Mouse (Mus musculus) gastrocnemius, postnatal 36 days (tissue): ENCODE measurements around the gene Lsm14a. TPM values are rescaled to one million over a fixed set of nuclear protein-coding genes. Genes with fewer than 3 reads are reported as not detected.
A peak's percentile ranks its signal among the peaks of the same experiment; 100 is the strongest.

Source experiments
- DNase-seq, 2 experiments: peaks; one replicate each; pipeline ENCODE4 v3.0.0; 2022
- intact Hi-C: fragments of 180-260 bp; cut with DNase I; formaldehyde crosslinking; loops from one replicate; pipeline ENCODE4 v1.15.1; 2025
- total RNA-seq, 2 experiments: library from RNA; stranded (reverse); gene quantifications; 2 replicates each; pipeline ENCODE4 v1.2.3; 2021

Lsm14a gene
- total RNA-seq, 2 experiments from 2014 or later = 73.3 to 84.3 TPM

DNA sequence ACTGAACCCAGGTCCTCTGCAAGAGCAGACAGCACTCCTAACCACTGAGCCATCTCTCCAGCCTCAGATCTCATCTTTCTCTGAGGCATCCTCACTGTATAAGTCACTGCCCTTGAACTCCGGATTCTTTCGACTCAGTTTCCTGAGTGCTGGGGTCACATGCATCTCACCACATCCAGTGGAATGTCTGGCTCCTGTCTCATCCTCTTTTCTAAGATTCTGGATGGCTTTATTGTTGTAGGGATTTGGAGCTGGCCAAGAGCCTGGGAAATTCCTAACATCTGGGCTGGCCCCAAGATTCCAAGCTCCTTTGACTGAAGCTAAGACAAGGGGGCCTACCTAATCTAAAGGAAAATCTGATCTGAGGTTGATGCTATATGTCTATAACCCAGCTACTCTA lies 74.0 kb downstream of the Lsm14a start:
- intact Hi-C loops = no loop called here
- peak in 1 of 2 experiments; percentile 11 for DNase-seq

DNA sequence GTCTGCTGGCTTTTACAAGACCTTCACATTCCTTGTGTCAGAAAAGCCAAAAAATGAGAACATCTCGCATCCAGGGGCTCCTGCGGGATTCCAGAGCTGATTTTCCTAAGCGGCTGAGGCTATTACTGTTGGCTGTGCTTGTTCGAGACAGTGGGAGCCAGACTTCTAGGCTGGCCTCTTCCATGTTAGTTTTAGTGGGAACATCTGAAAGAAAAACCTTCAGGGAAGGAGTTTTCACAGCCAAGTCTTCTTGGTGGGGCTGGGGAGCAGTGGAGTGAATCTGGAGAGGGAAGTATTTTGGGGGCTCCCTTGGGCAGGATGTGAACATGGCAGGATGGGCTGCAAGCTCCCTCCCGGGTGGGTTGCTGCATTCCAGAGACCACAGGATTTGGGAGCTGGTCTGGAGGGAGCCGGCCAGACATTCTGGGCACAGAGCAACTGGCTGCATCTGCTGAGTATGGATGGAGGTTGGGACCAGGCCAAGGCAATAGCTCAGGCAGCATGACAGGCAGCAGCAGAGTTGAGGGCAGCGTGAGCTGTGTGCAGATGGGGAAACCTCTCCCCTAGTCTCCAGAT lies 75.1 kb downstream of the Lsm14a start:
- intact Hi-C loops = no loop called here
- DNase-seq = peak; percentile 62 to 69

DNA sequence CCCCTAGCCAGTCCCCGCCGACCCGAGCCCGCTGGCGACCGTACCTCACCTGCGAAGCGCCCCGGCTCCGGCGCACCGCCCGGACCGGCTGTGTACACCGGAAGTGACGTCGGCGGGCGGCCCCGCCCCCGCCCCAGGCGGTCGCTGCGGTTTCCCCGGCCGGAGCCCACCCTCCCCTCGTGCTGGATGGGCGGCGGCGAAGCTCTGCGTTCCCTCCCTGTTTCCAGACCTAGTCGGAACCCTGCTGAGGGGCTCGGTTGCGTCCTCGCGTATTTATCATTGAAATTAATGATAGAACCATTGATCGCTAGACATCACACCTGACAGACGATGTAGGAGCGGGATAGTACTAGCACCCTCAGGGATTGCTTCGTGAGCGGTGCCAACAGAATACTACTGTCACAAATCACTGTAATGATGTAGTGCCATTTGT lies 79.7 kb downstream of the Lsm14a start, which contains the start of gene 4931406P16Rik:
4931406P16Rik (minus strand) TSS at position 109 of the 433 bp plus-strand sequence.
- peak; percentile 80 to 84 for DNase-seq
- intact Hi-C loops = no loop called here

DNA sequence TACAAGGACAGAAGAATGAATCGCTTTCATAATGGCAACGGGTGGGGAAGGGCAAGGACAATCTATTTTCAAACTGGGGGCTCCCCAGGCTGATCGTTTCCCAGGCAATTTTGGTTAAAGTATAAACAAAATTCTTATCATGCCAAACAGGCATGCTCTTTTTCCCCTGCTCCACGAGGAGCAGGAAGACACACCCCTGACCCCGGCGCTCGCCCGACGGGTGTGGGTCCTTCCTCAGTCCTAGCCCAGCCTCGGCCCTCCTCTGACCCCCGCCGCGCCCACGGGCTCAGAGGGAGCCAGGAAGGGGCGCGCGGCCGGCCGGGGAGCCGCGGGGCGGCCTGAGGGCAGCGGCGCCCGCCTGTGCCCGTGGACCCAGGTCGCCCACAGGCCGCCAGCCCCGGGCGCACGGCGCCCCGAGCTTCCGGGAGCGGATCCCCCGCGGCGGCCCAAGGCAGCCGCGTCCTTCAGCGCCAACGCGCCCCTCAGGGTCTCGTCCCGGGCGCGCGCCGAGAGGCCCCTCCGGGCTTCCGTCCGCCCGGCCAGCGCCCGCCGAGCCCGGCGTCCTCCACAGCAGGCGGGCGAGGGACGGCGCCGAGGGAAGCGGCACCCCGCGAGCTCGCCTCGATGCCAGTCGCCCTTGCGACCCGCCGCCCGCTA lies 80.2 kb downstream of the Lsm14a start:
- peak; percentile 54 to 58 for DNase-seq
- intact Hi-C loops = no loop called here

DNA sequence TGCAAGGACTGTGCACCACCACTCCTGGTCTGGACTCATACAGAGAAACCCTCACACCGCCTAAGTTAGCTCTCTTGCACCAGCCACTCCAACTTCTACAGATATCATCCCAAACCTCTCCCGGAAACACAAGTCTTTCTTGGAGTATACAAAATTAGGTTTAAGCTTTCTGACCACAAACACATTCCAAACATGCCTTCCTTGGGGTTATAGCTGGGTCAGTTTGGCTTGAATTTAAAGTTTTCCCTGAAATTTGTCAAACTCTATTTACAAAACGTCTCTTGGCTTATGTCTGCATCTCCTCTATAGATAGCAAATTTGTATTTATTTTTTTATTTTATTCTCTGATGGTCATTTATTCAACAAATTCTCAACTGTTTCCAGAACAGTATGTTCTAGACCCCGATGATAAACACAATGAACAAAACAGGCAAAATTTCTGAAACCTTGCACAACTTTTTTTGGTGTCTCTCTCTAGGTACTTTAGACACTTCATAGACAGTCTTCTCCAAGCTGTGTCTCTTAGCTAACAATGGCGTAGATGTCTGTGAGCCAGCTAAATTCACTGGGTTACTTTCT lies 83.8 kb downstream of the Lsm14a start:
- intact Hi-C loops = no loop called here
- no peak for DNase-seq

DNA sequence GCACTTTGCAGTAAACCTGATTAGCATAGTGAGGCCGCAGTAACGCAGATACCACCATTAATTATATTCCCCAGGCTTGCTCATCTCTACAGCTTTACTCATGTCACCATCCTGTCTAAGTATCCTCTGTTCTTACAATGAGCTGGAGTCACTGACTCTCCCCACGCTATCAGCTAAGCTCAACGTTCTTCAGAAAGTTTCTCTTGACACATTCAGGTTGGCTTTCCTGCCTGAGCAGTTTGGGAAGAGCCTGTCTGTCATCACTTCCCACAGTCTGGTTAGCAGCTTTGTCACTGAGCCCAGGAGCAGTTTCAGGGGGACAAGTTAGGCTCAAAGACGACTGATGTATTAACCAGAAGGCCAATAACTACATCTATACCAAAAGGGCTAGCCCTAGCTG lies 84.5 kb downstream of the Lsm14a start:
- DNase-seq = no peak
- intact Hi-C loops = no loop called here

DNA sequence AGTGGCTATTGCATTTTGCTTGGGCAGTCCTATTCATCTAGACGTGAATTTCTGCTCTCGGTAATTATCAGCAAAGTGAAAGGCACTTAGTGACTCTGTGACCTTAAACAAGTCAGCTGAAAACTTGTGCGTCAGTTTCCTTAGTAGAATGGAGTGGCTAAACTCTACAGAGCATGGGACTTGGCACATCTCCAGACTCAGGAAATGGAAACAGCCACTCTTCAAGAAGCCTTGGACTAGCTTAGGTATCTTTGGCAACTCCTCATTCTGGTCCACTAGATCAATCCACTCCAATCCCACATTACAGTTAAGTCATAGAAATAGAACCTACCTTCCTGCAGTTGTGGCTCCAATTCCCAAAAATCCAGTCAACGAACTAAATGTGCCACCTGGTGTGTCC lies 87.7 kb downstream of the Lsm14a start:
- DNase-seq = peak in 1 of 2 experiments; percentile 17
- intact Hi-C loops = no loop called here

DNA sequence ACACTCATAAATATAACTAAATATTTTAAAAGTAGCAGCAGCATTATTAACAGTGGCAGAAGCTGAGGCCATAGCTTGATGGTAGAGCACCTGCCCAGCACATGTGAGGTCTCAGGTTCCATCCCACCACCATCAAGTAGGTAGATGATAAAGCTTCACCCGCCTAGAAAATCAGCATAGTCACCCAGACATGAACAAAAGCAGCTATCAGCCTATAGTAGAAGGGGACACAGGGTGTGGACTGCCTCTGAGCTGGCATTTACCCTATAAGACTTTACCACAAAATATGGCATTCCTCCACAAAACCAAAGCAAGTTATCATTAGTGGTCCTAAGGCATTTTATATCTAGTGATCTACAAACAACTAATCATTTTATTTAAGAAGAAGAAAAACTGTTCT lies 90.5 kb downstream of the Lsm14a start:
- intact Hi-C loops = no loop called here

DNA sequence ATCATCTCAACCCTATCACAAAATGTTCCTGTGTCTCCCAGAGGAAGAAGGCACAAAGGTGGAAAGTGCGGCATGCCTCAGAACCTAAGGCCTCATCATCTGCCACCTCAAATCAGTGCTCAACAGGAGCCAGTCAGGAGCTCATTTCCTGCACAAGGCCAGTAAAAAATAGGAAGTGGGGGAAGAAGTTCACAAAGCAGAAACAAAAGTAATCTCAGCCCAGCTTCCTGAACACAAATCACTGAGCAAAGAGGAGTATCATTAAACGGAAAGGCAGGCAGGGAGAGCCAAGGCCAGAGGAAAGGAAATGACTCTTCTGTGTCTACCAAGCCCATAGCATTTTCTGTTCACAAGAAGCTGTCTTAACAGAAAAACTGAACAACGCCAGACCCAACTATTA lies 91.2 kb downstream of the Lsm14a start:
- intact Hi-C loops = no loop called here
- no peak for DNase-seq

More for the DNA sequence above, 90.5 kb downstream of the Lsm14a start:
- DNase-seq = no peak

DNA sequence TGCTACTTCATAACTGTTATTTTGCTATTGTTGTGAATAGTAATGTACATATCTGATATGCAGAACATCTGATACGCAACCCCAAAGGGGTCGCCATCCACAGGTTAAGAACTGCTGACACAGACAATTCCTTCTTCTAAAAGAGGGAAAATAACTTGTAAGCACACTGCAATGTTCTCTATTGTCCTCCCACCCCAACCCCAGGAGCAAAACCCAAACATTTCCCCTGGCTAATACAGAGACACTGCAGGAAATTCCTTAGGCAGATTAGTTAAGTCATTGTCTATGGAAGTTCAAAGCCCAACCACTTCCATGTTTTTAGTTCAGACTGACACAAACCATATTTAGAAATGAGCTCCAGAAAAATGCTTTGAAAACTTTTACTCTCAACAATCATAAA lies 94.3 kb downstream of the Lsm14a start:
- intact Hi-C loops = no loop called here
- no peak for DNase-seq

DNA sequence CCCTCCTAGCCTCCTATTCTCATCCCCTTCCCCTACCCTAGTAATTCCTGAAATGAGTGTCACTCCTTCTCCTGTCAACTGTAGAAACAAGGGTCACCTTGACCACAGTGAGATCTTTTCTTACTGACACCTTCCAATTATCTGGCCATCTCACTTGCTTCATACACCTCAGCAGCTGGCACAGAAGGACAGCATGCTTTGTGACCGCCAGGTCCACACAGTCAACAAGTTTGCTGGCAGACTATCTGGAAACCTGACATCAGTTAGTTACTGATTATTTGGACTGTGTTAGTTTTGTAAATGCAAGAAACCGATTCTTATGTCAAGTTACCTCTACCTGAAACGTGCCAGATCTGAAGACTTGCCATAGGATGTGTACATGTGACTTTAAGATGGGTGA lies 97.0 kb downstream of the Lsm14a start:
- intact Hi-C loops = no loop called here
- DNase-seq = no peak

Other genes with a start within 250 kb of the Lsm14a start
- gene Uba2, start 223.7 kb downstream of the Lsm14a start, total RNA-seq = 10 to 100 TPM; 29.6 to 44.7 TPM
- 10 to 100 TPM; 15.3 to 18.1 TPM for gene Pdcd2l, start 196.7 kb downstream of the Lsm14a start, total RNA-seq
- 1,000 to 10,000 TPM; 1,148 to 1,175 TPM for gene Gpi1, start 163.0 kb downstream of the Lsm14a start, total RNA-seq
- gene Gm6096, start 142.3 kb downstream of the Lsm14a start, total RNA-seq = not detected
- 10 to 100 TPM; 25.8 to 37.3 TPM for gene 4931406P16Rik, start 79.8 kb downstream of the Lsm14a start, total RNA-seq